Mouse (Mus musculus): ENCODE measurements around the gene Leprot. TPM values are rescaled to one million over a fixed set of nuclear protein-coding genes. Genes with fewer than 3 reads are reported as not detected.

The Leprot gene
- total RNA-seq, 1 experiment from 2014 or later, result 64.7 TPM

GRCm38 (mm10) chr4:101697236-101697635 is 49.7 kb downstream of the Leprot start:
- no peak for ATAC-seq (replicated peaks in 1 of 2; ENCODE audit: insufficient read depth in 1 of 2, low FRiP score in 2 of 2, low TSS enrichment in 1 of 2, low read depth in 1 of 2, poor library complexity in 2 of 2, severe bottlenecking in 2 of 2)

- no peak for ATAC-seq (replicated peaks in 1 of 2; ENCODE audit: insufficient read depth in 1 of 2, low FRiP score in 2 of 2, low TSS enrichment in 1 of 2, low read depth in 1 of 2, poor library complexity in 2 of 2, severe bottlenecking in 2 of 2)
Observed at GRCm38 (mm10) chr4:101699423-101699822, 51.9 kb downstream of the Leprot start.

GRCm38 (mm10) chr4:101700892-101701640 is 53.5 kb downstream of the Leprot start:
- no peak for ATAC-seq (replicated peaks in 1 of 2; ENCODE audit: insufficient read depth in 1 of 2, low FRiP score in 2 of 2, low TSS enrichment in 1 of 2, low read depth in 1 of 2, poor library complexity in 2 of 2, severe bottlenecking in 2 of 2)

- no peak for ATAC-seq (replicated peaks in 1 of 2; ENCODE audit: insufficient read depth in 1 of 2, low FRiP score in 2 of 2, low TSS enrichment in 1 of 2, low read depth in 1 of 2, poor library complexity in 2 of 2, severe bottlenecking in 2 of 2)
Observed at GRCm38 (mm10) chr4:101705325-101705724, 57.8 kb downstream of the Leprot start.

- ATAC-seq (replicated peaks in 1 of 2; ENCODE audit: insufficient read depth in 1 of 2, low FRiP score in 2 of 2, low TSS enrichment in 1 of 2, low read depth in 1 of 2, poor library complexity in 2 of 2, severe bottlenecking in 2 of 2), result no peak
Observed at GRCm38 (mm10) chr4:101707234-101707633, 59.7 kb downstream of the Leprot start.

- ATAC-seq (replicated peaks in 1 of 2; ENCODE audit: insufficient read depth in 1 of 2, low FRiP score in 2 of 2, low TSS enrichment in 1 of 2, low read depth in 1 of 2, poor library complexity in 2 of 2, severe bottlenecking in 2 of 2), result no peak
Observed at GRCm38 (mm10) chr4:101707953-101708352, 60.4 kb downstream of the Leprot start.

Other genes with a start within 250 kb of the Leprot start
- gene Ak4, start 228.4 kb upstream of the Leprot start, total RNA-seq (2017), result 19.4 and 21.7 TPM in 2 replicates
- gene Dnajc6, start 151.1 kb upstream of the Leprot start, total RNA-seq (2017), result 42.5 and 48.3 TPM in 2 replicates
- gene Lepr, start 69.7 kb downstream of the Leprot start, total RNA-seq (2017), result 1.2 TPM in 1 of 2 replicates, not detected in the other
- gene B020004J07Rik, start 196.3 kb downstream of the Leprot start, total RNA-seq (2017), result not detected in 2 replicates
- not detected in 2 replicates for gene C130073F10Rik, start 246.1 kb downstream of the Leprot start, total RNA-seq (2017)